In genomic region chr1:136395073-136395472, GRCm38 (mm10) we compare ENCODE assay signal across 9 mouse cellular contexts. TPM values are rescaled to one million over a fixed set of nuclear protein-coding genes. Genes with fewer than 3 reads are reported as not detected.
DNase-seq lines count a peak whose midpoint lies in the region; ATAC-seq and TF ChIP-seq lines count a peak whose summit lies in the region.
"Had no signal": no experiment of that assay in that cellular context is flagged by ENCODE, and none has a peak within 500 bp of the region (broad histone marks: within the 10 kb centered on the region; RNA-seq: fewer than 3 reads in every experiment).

No protein-coding gene starts in this region.

- no peak for TF ChIP-seq CTCF in E14TG2a.4 (conservative IDR thresholded peaks at IDR 0.05; ENCODE audit: low read length)
- no peak for TF ChIP-seq CTCF in stomach, postnatal 0 days (IDR thresholded peaks at IDR 0.05; ENCODE audit: low read depth)

- H3K36me3 ChIP-seq in E14TG2a.4 (ENCODE audit: insufficient read depth, low read length), result no peaks in the 10 kb centered on the region
- no peaks in the 10 kb centered on the region for H3K36me3 ChIP-seq in forebrain, embryonic 12.5 days (replicated peaks)
- H3K36me3 ChIP-seq in liver, embryonic 15.5 days (replicated peaks), result no peaks in the 10 kb centered on the region
- H3K36me3 ChIP-seq in stomach, postnatal 0 days (ENCODE audit: control insufficient read depth, insufficient read depth, low read length), result no peaks in the 10 kb centered on the region

- no peak overlapping the region for H3K9ac ChIP-seq in forebrain, embryonic 12.5 days
- H3K9ac ChIP-seq in liver, embryonic 15.5 days, result no peak overlapping the region
- no peak overlapping the region for H3K9ac ChIP-seq in stomach, postnatal 0 days (ENCODE audit: low read length)

- WGBS in forebrain, embryonic 12.5 days, result 35% methylated on average over 5 of the region's 5 CpGs
- 34% methylated on average over 5 of the region's 5 CpGs for WGBS in liver, embryonic 15.5 days (ENCODE audit: insufficient replicate concordance)
- WGBS in stomach, postnatal 0 days, result 39% methylated on average over 5 of the region's 5 CpGs

- H3K27me3 ChIP-seq in E14TG2a.4 (ENCODE audit: insufficient read depth, low read length), result no peaks in the 10 kb centered on the region
- H3K27me3 ChIP-seq in forebrain, embryonic 12.5 days, result no peaks in the 10 kb centered on the region
- peaks cover 16% of the 10 kb centered on the region for H3K27me3 ChIP-seq in liver, embryonic 15.5 days
- H3K27me3 ChIP-seq in stomach, postnatal 0 days (ENCODE audit: control insufficient read depth, insufficient read depth, low read length), result no peaks in the 10 kb centered on the region

- peak overlapping the region; percentile 43; the same call in 1 of the 2 replicates for H3K4me3 ChIP-seq in E14TG2a.4 (replicated peaks; ENCODE audit: low read length)
- no peak overlapping the region for H3K4me3 ChIP-seq in forebrain, embryonic 12.5 days (replicated peaks)
- H3K4me3 ChIP-seq in liver, embryonic 15.5 days (replicated peaks), result no peak overlapping the region
- no peak overlapping the region for H3K4me3 ChIP-seq in stomach, postnatal 0 days (ENCODE audit: low read depth, low read length)
- H3K4me3 ChIP-seq: layer of hippocampus, adult 2 months had no signal

- 0 out of 2 replicates have a peak, but pooled peaks have one; percentile 51 for ATAC-seq in forebrain, embryonic 12.5 days (ENCODE audit: low FRiP score)
- no peak; the same call in 1 of the 2 replicates for ATAC-seq in liver, embryonic 15.5 days (ENCODE audit: insufficient read depth)
- ATAC-seq in stomach, postnatal 0 days (ENCODE audit: low FRiP score, low TSS enrichment), result no peak

- no peak overlapping the region for H3K27ac ChIP-seq in forebrain, embryonic 12.5 days
- no peak overlapping the region for H3K27ac ChIP-seq in liver, embryonic 15.5 days (replicated peaks)
- no peak overlapping the region for H3K27ac ChIP-seq in stomach, postnatal 0 days (replicated peaks)
- H3K27ac ChIP-seq: layer of hippocampus, adult 2 months had no signal

- DNase-seq in A20 (ENCODE audit: low read depth, low spot score), result peak; percentile 8
- no peak for DNase-seq in stomach, postnatal 0 days (ENCODE audit: low spot score)
- DNase-seq in thymus, postnatal 36 days, result no peak
- DNase-seq in urinary bladder, postnatal 25 days (ENCODE audit: low spot score), result no peak
- DNase-seq: lung, adult 2 months had no signal

- H3K4me2 ChIP-seq in forebrain, embryonic 12.5 days, result peak overlapping the region; percentile 45
- peak overlapping the region; percentile 44; the same call in 1 of the 2 replicates for H3K4me2 ChIP-seq in liver, embryonic 15.5 days
- no peak overlapping the region for H3K4me2 ChIP-seq in stomach, postnatal 0 days (replicated peaks; ENCODE audit: low read depth)

- no peaks in the 10 kb centered on the region for H3K9me3 ChIP-seq in E14TG2a.4 (ENCODE audit: low read length)
- no peaks in the 10 kb centered on the region for H3K9me3 ChIP-seq in forebrain, embryonic 12.5 days
- H3K9me3 ChIP-seq in liver, embryonic 15.5 days (replicated peaks), result no peaks in the 10 kb centered on the region
- no peaks in the 10 kb centered on the region for H3K9me3 ChIP-seq in stomach, postnatal 0 days (ENCODE audit: control insufficient read depth, low read length)

- TF ChIP-seq EP300 in stomach, postnatal 0 days (optimal IDR thresholded peaks at IDR 0.05), result no peak

- peaks cover 9% of the 10 kb centered on the region for H3K4me1 ChIP-seq in E14TG2a.4 (replicated peaks; ENCODE audit: low read depth, low read length)
- H3K4me1 ChIP-seq in forebrain, embryonic 12.5 days, result no peaks in the 10 kb centered on the region
- peaks cover 4% of the 10 kb centered on the region for H3K4me1 ChIP-seq in liver, embryonic 15.5 days (replicated peaks)
- no peaks in the 10 kb centered on the region for H3K4me1 ChIP-seq in stomach, postnatal 0 days (replicated peaks; ENCODE audit: control insufficient read depth, insufficient read depth)

RNA-seq across cellular contexts. Expression of gene Ddx59, which starts 20.0 kb away (rescaled TPM):
- polyA plus RNA-seq in forebrain, embryonic 12.5 days (2016; fragmentation: Nextera tagmentation; extraction: Ambion mirVana), result 20.6 and 22.0 TPM in 2 replicates
- polyA plus RNA-seq in liver, embryonic 15.5 days (2015; fragmentation: Nextera tagmentation; extraction: Ambion mirVana), result 4.9 and 5.5 TPM in 2 replicates
- 7.7 and 9.0 TPM in 2 replicates for polyA plus RNA-seq in stomach, postnatal 0 days (2015; fragmentation: Nextera tagmentation; extraction: Ambion mirVana)

RNA-seq across cellular contexts. Expression of gene Camsap2, which starts 49.2 kb away (rescaled TPM):
- polyA plus RNA-seq in forebrain, embryonic 12.5 days (2016; fragmentation: Nextera tagmentation; extraction: Ambion mirVana), result 33.3 and 33.4 TPM in 2 replicates
- polyA plus RNA-seq in liver, embryonic 15.5 days (2015; fragmentation: Nextera tagmentation; extraction: Ambion mirVana), result 5.9 and 6.5 TPM in 2 replicates
- 8.9 and 9.5 TPM in 2 replicates for polyA plus RNA-seq in stomach, postnatal 0 days (2015; fragmentation: Nextera tagmentation; extraction: Ambion mirVana)
